Mouse (Mus musculus) olfactory bulb, adult 2 months (tissue): Measurements from ENCODE around the gene Cacnb3. TPM values are rescaled to one million over a fixed set of nuclear protein-coding genes. Genes with fewer than 3 reads are reported as not detected.

Experiments used
- H3K27ac ChIP-seq: fragments of 200-500 bp; 2 replicates; pipeline ENCODE4 v1.5.1; 2012; ENCODE audit warnings: low read depth, low read length; ENCODE audit not compliant: insufficient read depth
- H3K4me1 ChIP-seq: fragments of 200-500 bp; 2 replicates; pipeline ENCODE4 v1.6.1; 2012; ENCODE audit warnings: low read length; ENCODE audit not compliant: control insufficient read depth, insufficient read depth
- H3K4me3 ChIP-seq: fragments of 200-500 bp; 2 replicates; pipeline ENCODE4 v1.5.1; 2012; ENCODE audit warnings: mild to moderate bottlenecking, low read depth, low read length, moderate library complexity; ENCODE audit not compliant: insufficient read depth
- CTCF ChIP-seq: fragments of 200-500 bp; IDR thresholded peaks from 2 replicates; pipeline ENCODE4 v1.5.1; 2012; ENCODE audit warnings: low read depth, mild to moderate bottlenecking, low read length, moderate library complexity; ENCODE audit not compliant: insufficient read depth
- POLR2A ChIP-seq: fragments of 200-500 bp; IDR thresholded peaks from 2 replicates; pipeline ENCODE4 v1.6.1; 2012; ENCODE audit warnings: mild to moderate bottlenecking, low read depth, low read length, moderate library complexity; ENCODE audit not compliant: insufficient read depth
- WGBS: fragments of 180-500 bp; shearing (Covaris S2); methylation state at CpG from one replicate; pipeline ENCODE4 v1.1.7; 2018; 5-methylcytosine and 5-hydroxymethylcytosine counted together
- polyA plus RNA-seq: library from polyadenylated mRNA; stranded (reverse); fragments of >200 nt; gene quantifications from 2 replicates; pipeline ENCODE4 v1.2.4, GENCODE M21; 2012; ENCODE audit warnings: low replicate concordance; ENCODE audit not compliant: missing spikeins, insufficient read depth, insufficient read length

Gene Cacnb3
- polyA plus RNA-seq, 1 experiment, result not detected

- Histone ChIP-seq H3K4me3 (no peak overlapping the region), H3K4me1 (no peaks in the 10 kb centered on the region), H3K27ac (no peak overlapping the region)
- no peak for TF ChIP-seq CTCF
- 69% methylated on average over 3 of the region's 3 CpGs for WGBS
Measured at GRCm38 (mm10) chr15:98685926-98686325, 55.3 kb downstream of the Cacnb3 start.

GRCm38 (mm10) chr15:98689682-98690081, 59.0 kb downstream of the Cacnb3 start:
- TF ChIP-seq CTCF, result no peak
- no peak for TF ChIP-seq POLR2A
- peaks cover 5% of the 10 kb centered on the region for H3K4me1 ChIP-seq
- no peak overlapping the region for H3K27ac ChIP-seq
- H3K4me3 ChIP-seq, result no peak overlapping the region
- 57% methylated on average over 2 of the region's 2 CpGs for WGBS

- Histone ChIP-seq H3K4me3 (no peak overlapping the region), H3K27ac (no peak overlapping the region), H3K4me1 (peaks cover 5% of the 10 kb centered on the region)
- WGBS, result 44% methylated on average over 7 of the region's 7 CpGs
- TF ChIP-seq POLR2A, result no peak
- TF ChIP-seq CTCF, result no peak
Measured at GRCm38 (mm10) chr15:98691486-98692147, 61.0 kb downstream of the Cacnb3 start.

- Histone ChIP-seq H3K27ac (no peak overlapping the region), H3K4me1 (peaks cover 5% of the 10 kb centered on the region), H3K4me3 (no peak overlapping the region)
- 67% methylated on average over 11 of the region's 11 CpGs for WGBS
- TF ChIP-seq CTCF, result no peak
- TF ChIP-seq POLR2A, result no peak
Measured at GRCm38 (mm10) chr15:98692171-98692715, 61.6 kb downstream of the Cacnb3 start.

Other genes starting within 250 kb of the Cacnb3 start
- gene Olfr283, start 249.9 kb upstream of the Cacnb3 start, polyA plus RNA-seq, result not detected in 2 replicates
- gene Olfr282, start 199.6 kb upstream of the Cacnb3 start, polyA plus RNA-seq, result not detected in 2 replicates
- gene Olfr281, start 178.3 kb upstream of the Cacnb3 start, polyA plus RNA-seq, result not detected in 2 replicates
- gene OR5BS1P, start 160.9 kb upstream of the Cacnb3 start, polyA plus RNA-seq, result not detected in 2 replicates
- gene Lalba, start 148.1 kb upstream of the Cacnb3 start, polyA plus RNA-seq, result not detected in 2 replicates
- 143 TPM in 1 of 2 replicates, not detected in the other for gene Olfr279, start 138.4 kb upstream of the Cacnb3 start, polyA plus RNA-seq
- not detected in 2 replicates for gene Kansl2, start 96.6 kb upstream of the Cacnb3 start, polyA plus RNA-seq
- gene Ccnt1, start 59.9 kb upstream of the Cacnb3 start, polyA plus RNA-seq, result 109 TPM in 1 of 2 replicates, not detected in the other
- not detected in 2 replicates for gene 4930415O20Rik, start 59.8 kb upstream of the Cacnb3 start, polyA plus RNA-seq
- 87.5 TPM in 1 of 2 replicates, not detected in the other for gene Adcy6, start 20.8 kb upstream of the Cacnb3 start, polyA plus RNA-seq
- not detected in 2 replicates for gene Ddx23, start 32.1 kb downstream of the Cacnb3 start, polyA plus RNA-seq
- not detected in 2 replicates for gene Rnd1, start 46.6 kb downstream of the Cacnb3 start, polyA plus RNA-seq
- not detected in 2 replicates for gene Ccdc65, start 77.4 kb downstream of the Cacnb3 start, polyA plus RNA-seq
- gene Fkbp11, start 97.4 kb downstream of the Cacnb3 start, polyA plus RNA-seq, result not detected in 2 replicates
- 167 TPM in 1 of 2 replicates, not detected in the other for gene Arf3, start 132.4 kb downstream of the Cacnb3 start, polyA plus RNA-seq
- gene Wnt10b, start 147.3 kb downstream of the Cacnb3 start, polyA plus RNA-seq, result not detected in 2 replicates
- not detected in 2 replicates for gene Wnt1, start 159.0 kb downstream of the Cacnb3 start, polyA plus RNA-seq
- gene Ddn, start 178.7 kb downstream of the Cacnb3 start, polyA plus RNA-seq, result 108 TPM in 1 of 2 replicates, not detected in the other
- not detected in 2 replicates for gene Prkag1, start 200.7 kb downstream of the Cacnb3 start, polyA plus RNA-seq
- gene Kmt2d, start 240.4 kb downstream of the Cacnb3 start, polyA plus RNA-seq, result 38.3 and 267 TPM in 2 replicates